Mouse (Mus musculus) olfactory bulb, adult 2 months (tissue): ENCODE measurements around the gene Rsf1.

Source experiments
- CTCF ChIP-seq: fragments of 200-500 bp; IDR thresholded peaks from 2 replicates; pipeline ENCODE4 v1.5.1; 2012; ENCODE audit warnings: low read depth, mild to moderate bottlenecking, low read length, moderate library complexity; ENCODE audit not compliant: insufficient read depth
- POLR2A ChIP-seq: fragments of 200-500 bp; IDR thresholded peaks from 2 replicates; pipeline ENCODE4 v1.6.1; 2012; ENCODE audit warnings: mild to moderate bottlenecking, low read depth, low read length, moderate library complexity; ENCODE audit not compliant: insufficient read depth

GRCm38 (mm10) chr7:97725401-97725800 is 145.7 kb downstream of the Rsf1 start:
- TF ChIP-seq POLR2A: no peak
- TF ChIP-seq CTCF: no peak
